Mouse (Mus musculus) central nervous system, embryonic 11.5 days (tissue): Measurements from ENCODE around the gene 4933405O20Rik. TPM values are rescaled to one million over a fixed set of nuclear protein-coding genes. Genes with fewer than 3 reads are reported as not detected.

Experiments
- polyA plus RNA-seq: library from polyadenylated mRNA; depleted of rRNA; stranded (reverse); fragments of >200 nt; gene quantifications from 2 replicates; pipeline ENCODE4 v1.2.3, GENCODE M21; 2012; rRNA removed

The 4933405O20Rik gene
- polyA plus RNA-seq: 0.20 TPM in 1 of 2 replicates, not detected in the other

DNA sequence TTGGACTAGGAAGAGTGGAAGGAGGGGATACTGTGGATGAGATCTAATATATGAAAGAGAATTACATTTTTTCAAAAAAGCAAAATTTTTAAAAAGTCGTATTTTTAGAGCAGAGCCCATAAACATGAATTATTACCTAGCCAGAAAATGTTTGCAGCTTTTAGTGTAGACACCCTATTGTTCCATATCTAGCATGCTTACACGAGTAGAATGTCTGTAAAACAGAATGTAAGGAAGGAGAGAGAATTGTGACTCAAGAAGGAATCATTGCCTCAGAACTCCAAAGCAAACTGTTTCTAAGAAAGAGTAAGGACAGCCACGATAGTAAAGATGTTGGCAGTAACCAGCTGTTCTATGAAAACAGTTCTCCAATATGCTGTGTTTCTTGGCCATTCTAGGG is at the start of gene 4933405O20Rik:
Gene 4933405O20Rik, plus strand, starts transcription at position 301 of the 400 bp plus-strand sequence.

